Mouse (Mus musculus): ENCODE measurements at regions not wholly inside any gene's neighbourhood (a gene's known extent, or its start where the extent isn't known, plus 50 kb on each side); places are given as distances from the start of the nearest gene placed in this dataset.

- Histone ChIP-seq H3K27ac (ENCODE audit: insufficient read depth, low read length) (no peak overlapping the region), H3K4me1 (ENCODE audit: control insufficient read depth, insufficient read depth, low read length) (peaks cover 3% of the 10 kb centered on the region; the same call in 1 of the 2 replicates), H3K4me3 (ENCODE audit: insufficient read depth, low read length) (no peak overlapping the region)
- no peak for TF ChIP-seq CTCF (IDR thresholded peaks at IDR 0.05; ENCODE audit: extremely low read depth, insufficient read depth, low read length)
- TF ChIP-seq POLR2A (IDR thresholded peaks at IDR 0.05; ENCODE audit: extremely low read depth, insufficient read depth, low read length), result no peak
These were observed 61.9 kb upstream of the Cdh5 start for GRCm38 (mm10) chr8:104039526-104039925.

- TF ChIP-seq CTCF (IDR thresholded peaks at IDR 0.05; ENCODE audit: extremely low read depth, insufficient read depth, low read length) (no peak), POLR2A (IDR thresholded peaks at IDR 0.05; ENCODE audit: extremely low read depth, insufficient read depth, low read length) (no peak)
- no peak overlapping the region for H3K27ac ChIP-seq (ENCODE audit: insufficient read depth, low read length)
These were observed 59.9 kb upstream of the Cdh5 start for GRCm38 (mm10) chr8:104041522-104041921.

GRCm38 (mm10) chr8:104042434-104042833 is 59.0 kb upstream of the Cdh5 start:
- TF ChIP-seq POLR2A (IDR thresholded peaks at IDR 0.05; ENCODE audit: extremely low read depth, insufficient read depth, low read length) (no peak), CTCF (IDR thresholded peaks at IDR 0.05; ENCODE audit: extremely low read depth, insufficient read depth, low read length) (no peak)
- Histone ChIP-seq H3K27ac (ENCODE audit: insufficient read depth, low read length) (no peak overlapping the region), H3K4me3 (ENCODE audit: insufficient read depth, low read length) (no peak overlapping the region), H3K4me1 (ENCODE audit: control insufficient read depth, insufficient read depth, low read length) (peaks cover under 1% of the 10 kb centered on the region; the same call in 1 of the 2 replicates)

More at GRCm38 (mm10) chr8:104041522-104041921, 59.9 kb upstream of the Cdh5 start:
- H3K4me1 ChIP-seq (ENCODE audit: control insufficient read depth, insufficient read depth, low read length), result peaks cover 3% of the 10 kb centered on the region; the same call in 1 of the 2 replicates
- H3K4me3 ChIP-seq (ENCODE audit: insufficient read depth, low read length), result no peak overlapping the region

DNA sequence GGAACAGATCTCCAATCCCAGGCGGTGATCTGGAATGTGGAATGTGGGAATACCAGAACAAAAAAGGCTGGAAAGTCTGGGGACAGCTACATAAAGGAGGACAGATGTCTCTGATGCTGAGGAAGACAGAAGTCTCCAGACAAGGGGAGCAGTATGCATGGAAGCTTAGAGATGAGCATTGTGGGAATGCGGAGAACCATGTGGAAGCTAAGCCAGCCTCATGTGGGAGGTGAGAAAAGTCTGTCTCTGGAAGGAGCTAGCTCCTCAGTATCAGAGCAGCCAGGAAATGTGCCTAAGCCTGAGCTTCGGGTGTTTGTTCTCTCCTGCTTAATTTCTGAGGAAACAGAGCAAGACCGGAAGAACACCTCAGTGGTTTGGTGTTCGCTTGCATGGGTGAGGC is 53.4 kb upstream of the Cdh5 start:
- Histone ChIP-seq H3K4me3 (ENCODE audit: insufficient read depth, low read length) (no peak overlapping the region), H3K4me1 (ENCODE audit: control insufficient read depth, insufficient read depth, low read length) (peaks cover 1% of the 10 kb centered on the region; the same call in 1 of the 2 replicates), H3K27ac (ENCODE audit: insufficient read depth, low read length) (peak overlapping the region; percentile 51; the same call in 1 of the 2 replicates)
- no peak for TF ChIP-seq CTCF (IDR thresholded peaks at IDR 0.05; ENCODE audit: extremely low read depth, insufficient read depth, low read length)
- peak; percentile 28; the same call in 1 of the 2 replicates for TF ChIP-seq POLR2A (IDR thresholded peaks at IDR 0.05; ENCODE audit: extremely low read depth, insufficient read depth, low read length)

GRCm38 (mm10) chr8:104049181-104049580 is 52.2 kb upstream of the Cdh5 start:
- Histone ChIP-seq H3K27ac (ENCODE audit: insufficient read depth, low read length) (peak overlapping the region; percentile 22; the same call in 1 of the 2 replicates), H3K4me3 (ENCODE audit: insufficient read depth, low read length) (no peak overlapping the region), H3K4me1 (ENCODE audit: control insufficient read depth, insufficient read depth, low read length) (peaks cover 1% of the 10 kb centered on the region; the same call in 1 of the 2 replicates)
- TF ChIP-seq POLR2A (IDR thresholded peaks at IDR 0.05; ENCODE audit: extremely low read depth, insufficient read depth, low read length) (no peak), CTCF (IDR thresholded peaks at IDR 0.05; ENCODE audit: extremely low read depth, insufficient read depth, low read length) (no peak)

DNA sequence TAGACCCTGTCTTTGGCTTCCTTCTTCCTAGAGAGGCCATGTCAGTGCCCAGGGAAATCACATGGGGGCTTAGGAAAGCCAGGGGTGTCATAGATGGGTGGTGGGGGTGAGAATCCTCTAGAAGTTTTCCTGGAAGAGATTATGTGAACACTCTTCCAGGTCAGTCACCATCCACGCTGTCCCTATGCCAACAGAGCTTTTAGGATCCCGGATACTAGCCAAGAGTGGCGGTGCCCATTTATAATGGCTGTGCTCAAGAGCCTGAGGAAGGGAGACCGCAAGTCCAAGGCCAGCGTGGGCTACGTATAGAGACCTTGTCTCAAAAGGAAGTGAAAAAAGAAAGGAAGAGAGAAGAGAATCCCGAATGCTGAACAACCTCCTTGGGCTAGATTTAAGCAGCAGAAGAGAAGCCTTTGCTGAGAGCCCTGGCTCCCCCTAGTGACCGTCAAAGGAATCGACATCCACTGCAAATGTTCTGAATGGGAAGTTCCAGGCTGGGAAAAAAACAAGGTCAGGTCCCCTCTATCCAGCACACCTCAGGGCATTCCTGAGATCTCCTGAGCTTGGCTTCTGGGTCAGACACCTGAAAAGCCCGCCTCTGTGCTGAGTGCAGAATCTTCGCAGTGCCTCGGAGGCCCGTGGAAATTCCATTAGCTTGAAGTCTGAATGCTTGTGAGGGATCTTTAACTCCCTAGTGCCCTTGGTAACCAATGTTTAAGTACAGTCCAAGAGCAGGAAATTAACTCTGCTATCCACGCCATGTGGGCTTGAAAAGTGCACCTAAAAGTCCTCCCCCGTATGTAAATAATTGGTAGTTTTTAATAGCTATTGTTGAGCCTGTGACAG is 50.5 kb upstream of the Cdh5 start:
- Histone ChIP-seq H3K27ac (ENCODE audit: insufficient read depth, low read length) (no peak overlapping the region), H3K4me3 (ENCODE audit: insufficient read depth, low read length) (no peak overlapping the region), H3K4me1 (ENCODE audit: control insufficient read depth, insufficient read depth, low read length) (peaks cover 1% of the 10 kb centered on the region; the same call in 1 of the 2 replicates)
- TF ChIP-seq CTCF (IDR thresholded peaks at IDR 0.05; ENCODE audit: extremely low read depth, insufficient read depth, low read length), result peak; percentile 96
- no peak for TF ChIP-seq POLR2A (IDR thresholded peaks at IDR 0.05; ENCODE audit: extremely low read depth, insufficient read depth, low read length)

DNA sequence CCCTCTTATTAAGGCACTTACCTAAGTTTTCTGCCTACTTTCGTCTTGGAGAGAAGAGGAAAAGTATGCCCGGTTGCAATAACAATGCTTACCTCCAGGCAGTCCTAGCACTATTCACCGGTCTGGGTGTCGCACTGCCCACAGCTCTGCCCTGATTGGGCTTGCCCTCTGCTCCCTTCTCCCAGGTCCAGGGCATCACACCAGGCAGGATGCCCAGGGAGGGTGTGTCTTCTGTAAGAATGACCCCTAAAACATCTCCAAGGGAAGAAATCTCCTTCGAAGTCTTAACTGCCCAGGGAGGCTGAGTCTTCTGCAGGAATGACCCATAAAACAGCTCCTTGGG is 49.9 kb upstream of the Cdh5 start:
- no peak overlapping the region for H3K4me3 ChIP-seq (ENCODE audit: insufficient read depth, low read length)
- peaks cover 1% of the 10 kb centered on the region; the same call in 1 of the 2 replicates for H3K4me1 ChIP-seq (ENCODE audit: control insufficient read depth, insufficient read depth, low read length)
- H3K27ac ChIP-seq (ENCODE audit: insufficient read depth, low read length), result no peak overlapping the region
- TF ChIP-seq POLR2A (IDR thresholded peaks at IDR 0.05; ENCODE audit: extremely low read depth, insufficient read depth, low read length) (no peak), CTCF (IDR thresholded peaks at IDR 0.05; ENCODE audit: extremely low read depth, insufficient read depth, low read length) (no peak)
